Mouse (Mus musculus) C2C12 (cell line): ENCODE data around the gene Tlr4. TPM values are rescaled to one million over a fixed set of nuclear protein-coding genes. Genes with fewer than 3 reads are reported as not detected.

Experiments used
- H3K27me3 ChIP-seq: one replicate; pipeline ENCODE4 v1.6.1; 2011; ENCODE audit not compliant: control insufficient read depth, insufficient read depth, insufficient read length
- H3K36me3 ChIP-seq: one replicate; pipeline ENCODE4 v1.6.1; 2011; ENCODE audit not compliant: control insufficient read depth, insufficient read depth
- H3K4me3 ChIP-seq: one replicate; pipeline ENCODE4 v1.5.1; 2011; ENCODE audit warnings: mild to moderate bottlenecking, control low read depth; ENCODE audit not compliant: poor library complexity, insufficient read depth, severe bottlenecking
- H3K79me2 ChIP-seq: one replicate; pipeline ENCODE4 v1.6.1; 2011; ENCODE audit not compliant: control insufficient read depth, insufficient read depth
- H3K79me3 ChIP-seq: one replicate; pipeline ENCODE4 v1.6.1; 2011; ENCODE audit warnings: low read depth, control low read depth
- H3ac ChIP-seq: one replicate; pipeline ENCODE3; 2011; ENCODE audit warnings: low read depth; ENCODE audit not compliant: control insufficient read depth, insufficient read length
- CEBPB ChIP-seq: IDR thresholded peaks from one replicate; pipeline ENCODE4 v1.6.1; 2011; ENCODE audit warnings: low read depth, mild to moderate bottlenecking, control low read depth, moderate library complexity
- CTCF ChIP-seq: IDR thresholded peaks from one replicate; pipeline ENCODE4 v1.5.1; 2011; ENCODE audit not compliant: control insufficient read depth, insufficient read depth, insufficient read length
- FOSL1 ChIP-seq: IDR thresholded peaks from one replicate; pipeline ENCODE4 v1.8.0; 2011; ENCODE audit warnings: mild to moderate bottlenecking, low read length; ENCODE audit not compliant: poor library complexity, insufficient read depth, severe bottlenecking
- MAX ChIP-seq: IDR thresholded peaks from one replicate; pipeline ENCODE4 v1.6.1; 2011; ENCODE audit warnings: mild to moderate bottlenecking, control low read depth
- MYOD1 ChIP-seq: IDR thresholded peaks from one replicate; pipeline ENCODE4 v1.6.1; 2011; ENCODE audit warnings: low read depth; ENCODE audit not compliant: control insufficient read depth, insufficient read length
- MYOG ChIP-seq: IDR thresholded peaks from one replicate; pipeline ENCODE4 v1.6.1; 2011; ENCODE audit not compliant: control insufficient read depth, insufficient read length; ENCODE audit errors: extremely low read depth
- USF1 ChIP-seq: IDR thresholded peaks from one replicate; pipeline ENCODE4 v1.6.1; 2011; ENCODE audit warnings: low read depth, mild to moderate bottlenecking, control low read depth, moderate library complexity
- polyA plus RNA-seq: library from polyadenylated mRNA; unstranded; fragments of >200 nt; fragmentation: generic; extraction: Trizol; gene quantifications from one replicate; pipeline ENCODE4 v1.2.1, GENCODE M21; 2012; ENCODE audit warnings: missing spikeins

The Tlr4 gene
- polyA plus RNA-seq, 1 experiment: 3.3 TPM

DNA sequence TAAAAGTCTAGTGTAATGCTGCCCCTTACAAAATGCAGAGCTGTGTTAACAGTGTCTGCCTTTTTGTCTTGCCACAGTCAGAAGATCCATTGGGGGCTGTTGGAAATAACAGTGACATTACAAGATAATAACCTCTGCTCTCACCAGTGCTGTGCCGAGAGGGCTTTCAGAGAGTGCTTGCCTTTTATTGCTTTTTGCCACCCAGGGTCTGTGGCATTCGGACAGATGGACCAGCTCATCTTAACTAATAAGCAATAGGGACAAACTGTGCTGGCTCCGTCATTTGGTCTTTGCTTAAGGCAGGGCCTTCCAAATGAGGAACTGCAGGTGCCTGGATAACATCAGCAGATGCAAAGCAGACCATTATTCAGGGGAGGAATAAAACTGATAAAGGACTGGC, 147.5 kb downstream of the Tlr4 start:
- TF ChIP-seq MYOG (no peak), CTCF (no peak), USF1 (no peak), CEBPB (no peak), FOSL1 (no peak), MYOD1 (no peak), MAX (no peak)
- Histone ChIP-seq H3K79me3 (no peaks in the 10 kb centered on the region), H3K36me3 (no peaks in the 10 kb centered on the region), H3K27me3 (no peaks in the 10 kb centered on the region), H3K79me2 (no peaks in the 10 kb centered on the region), H3ac (no peak overlapping the region), H3K4me3 (no peak overlapping the region)
